Mouse (Mus musculus) NIH3T3 (cell line): ENCODE measurements around the gene Bcor.

Source experiments
- DNase-seq: peaks from one replicate; pipeline ENCODE4 v3.0.0-alpha.2; 2012; ENCODE audit warnings: low read depth

The Bcor gene

GRCm38 (mm10) chrX:12086674-12087510 lies 73.3 kb downstream of the Bcor start:
- DNase-seq, result peak; percentile 56

DNA sequence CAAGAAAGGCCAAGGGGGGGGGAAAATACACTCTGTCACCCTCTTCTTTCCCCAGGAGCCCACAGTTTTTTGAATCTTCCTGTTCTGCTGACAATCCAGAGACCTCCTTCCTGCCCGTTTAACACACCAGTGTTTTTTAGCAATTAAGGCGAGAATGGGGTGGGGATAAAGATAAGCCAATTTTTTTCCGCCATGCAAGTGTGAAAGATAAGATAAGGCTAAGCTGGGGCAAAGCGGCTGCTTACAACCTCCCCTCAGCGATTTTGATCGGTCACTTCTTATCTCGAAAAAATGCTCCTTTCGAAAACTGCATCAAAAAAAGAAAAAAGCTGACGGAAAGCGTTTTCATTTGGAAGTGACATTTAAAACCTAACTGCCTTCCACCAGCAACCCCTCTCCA lies 74.2 kb downstream of the Bcor start:
- no peak for DNase-seq

DNA sequence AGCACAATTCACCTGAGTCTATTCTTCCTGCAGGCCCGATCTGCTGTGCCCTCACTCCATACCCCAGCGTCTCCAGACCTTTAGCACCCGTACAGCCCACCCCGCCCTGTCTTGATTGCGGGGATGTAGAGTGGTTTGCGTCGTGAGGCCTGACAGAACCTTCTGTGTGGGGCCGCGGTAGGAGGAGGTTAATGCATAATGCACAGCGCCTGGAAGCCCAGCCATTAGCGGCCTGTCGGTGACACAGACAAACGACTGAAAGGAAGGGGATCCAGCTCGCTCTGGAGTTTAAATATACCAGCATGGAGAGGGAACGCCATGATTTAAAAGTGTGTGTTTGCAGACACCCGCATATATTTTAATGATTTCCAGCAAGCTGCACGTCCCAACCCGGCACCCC lies 74.9 kb downstream of the Bcor start:
- no peak for DNase-seq

DNA sequence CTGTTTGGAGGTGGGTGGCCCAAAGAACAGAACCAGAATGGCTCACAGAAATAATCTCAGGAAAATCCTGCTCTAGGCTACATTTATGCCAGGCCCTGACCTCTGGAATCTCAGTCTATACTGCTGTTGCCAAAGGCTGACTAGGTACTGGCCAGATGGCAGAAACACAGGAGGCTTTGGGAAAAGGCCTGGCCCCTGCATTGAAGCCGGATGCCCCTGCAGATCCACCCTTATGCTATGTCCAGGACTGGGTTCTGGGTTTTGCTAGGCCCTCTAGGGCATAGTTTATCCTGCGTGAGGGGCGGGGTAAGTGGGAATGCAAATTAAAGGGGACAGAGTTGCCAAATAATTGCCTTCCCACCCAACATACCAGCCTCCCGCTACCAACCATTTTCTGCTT lies 75.5 kb downstream of the Bcor start:
- no peak for DNase-seq

GRCm38 (mm10) chrX:12083631-12084030 lies 76.5 kb downstream of the Bcor start:
- no peak for DNase-seq

DNA sequence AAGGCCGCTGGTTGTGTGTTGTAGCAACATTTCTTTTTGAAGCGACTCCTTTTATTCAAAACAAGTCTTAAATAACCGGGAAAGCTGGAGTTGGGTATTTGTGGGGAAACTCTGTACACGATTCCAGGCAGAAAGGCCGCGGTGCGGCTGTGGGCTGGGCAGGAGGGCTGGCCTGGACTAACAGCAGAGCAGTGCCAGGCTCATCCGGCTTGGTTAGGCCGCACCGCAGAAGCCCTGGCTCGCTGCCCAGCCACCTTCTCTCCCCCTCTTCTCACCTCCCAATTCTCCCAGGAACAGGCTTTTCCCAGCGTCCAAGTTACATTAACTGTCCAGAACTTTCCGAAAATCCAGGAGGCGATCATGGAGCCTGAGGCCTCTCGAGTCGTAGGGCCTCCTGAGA lies 77.4 kb downstream of the Bcor start:
- no peak for DNase-seq

GRCm38 (mm10) chrX:12082184-12082583 lies 78.0 kb downstream of the Bcor start:
- DNase-seq, result no peak

DNA sequence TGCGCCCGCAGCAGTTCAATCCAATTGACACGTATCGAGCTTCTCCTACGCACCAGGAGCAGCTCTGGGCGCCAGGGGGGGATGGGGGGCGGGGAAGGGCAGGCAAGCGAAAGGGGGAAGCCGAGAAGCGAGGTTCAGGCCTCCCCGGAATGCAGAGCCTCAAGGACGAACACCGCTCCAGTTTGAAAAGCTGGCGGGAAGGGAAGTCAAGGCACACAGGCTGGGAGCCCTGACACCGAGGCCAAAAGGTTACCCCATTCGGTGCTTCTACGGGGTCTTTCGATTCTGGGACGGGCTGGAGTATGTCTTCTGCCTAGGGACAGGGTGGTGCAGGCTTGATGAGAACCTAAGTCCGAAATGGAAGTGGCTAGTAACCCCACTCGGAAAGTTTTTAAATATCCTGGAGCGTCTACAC lies 78.4 kb downstream of the Bcor start:
- no peak for DNase-seq

DNA sequence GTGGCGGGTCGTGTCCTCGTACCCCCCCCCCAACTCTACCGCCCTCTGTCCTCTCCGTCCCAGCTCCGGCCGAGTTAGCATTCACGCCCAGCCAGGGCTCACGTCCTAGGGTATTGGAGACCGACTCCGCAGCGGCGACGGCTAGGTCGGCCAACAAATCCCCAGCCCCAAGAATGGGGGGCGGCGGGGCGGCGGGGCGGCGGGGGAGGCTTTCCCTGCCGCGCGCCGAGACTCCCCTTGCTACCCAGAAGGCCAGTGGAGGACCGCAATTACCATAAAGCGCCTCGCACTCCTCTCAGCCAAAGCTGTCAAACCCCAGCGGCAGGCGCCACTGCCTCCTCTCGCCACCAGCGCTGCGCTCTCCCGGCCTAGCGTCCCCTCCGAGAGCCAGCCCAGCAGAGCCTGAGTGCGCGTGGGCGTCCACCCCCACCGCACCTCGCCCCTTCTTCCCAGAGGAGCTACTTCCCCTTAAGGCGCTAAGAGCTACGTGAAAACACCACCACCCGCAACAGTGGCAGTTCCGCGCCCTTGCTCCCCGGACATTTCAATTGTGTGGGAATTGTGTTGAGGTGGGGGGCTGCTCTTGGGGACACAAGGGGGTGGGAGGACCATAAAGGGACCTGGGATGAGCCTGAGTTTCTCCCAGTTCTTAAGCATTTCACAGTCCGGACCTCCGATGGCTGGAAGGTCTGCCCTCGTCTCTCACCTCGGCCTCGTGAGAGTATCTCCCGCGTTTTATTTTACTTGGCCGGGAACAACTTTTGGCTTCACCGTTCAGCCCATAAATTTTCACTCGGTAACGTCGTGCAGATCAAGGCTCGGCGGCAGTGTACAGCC lies 79.0 kb downstream of the Bcor start:
- DNase-seq, result no peak

GRCm38 (mm10) chrX:12080095-12080903 lies 79.9 kb downstream of the Bcor start:
- peak; percentile 50 for DNase-seq

DNA sequence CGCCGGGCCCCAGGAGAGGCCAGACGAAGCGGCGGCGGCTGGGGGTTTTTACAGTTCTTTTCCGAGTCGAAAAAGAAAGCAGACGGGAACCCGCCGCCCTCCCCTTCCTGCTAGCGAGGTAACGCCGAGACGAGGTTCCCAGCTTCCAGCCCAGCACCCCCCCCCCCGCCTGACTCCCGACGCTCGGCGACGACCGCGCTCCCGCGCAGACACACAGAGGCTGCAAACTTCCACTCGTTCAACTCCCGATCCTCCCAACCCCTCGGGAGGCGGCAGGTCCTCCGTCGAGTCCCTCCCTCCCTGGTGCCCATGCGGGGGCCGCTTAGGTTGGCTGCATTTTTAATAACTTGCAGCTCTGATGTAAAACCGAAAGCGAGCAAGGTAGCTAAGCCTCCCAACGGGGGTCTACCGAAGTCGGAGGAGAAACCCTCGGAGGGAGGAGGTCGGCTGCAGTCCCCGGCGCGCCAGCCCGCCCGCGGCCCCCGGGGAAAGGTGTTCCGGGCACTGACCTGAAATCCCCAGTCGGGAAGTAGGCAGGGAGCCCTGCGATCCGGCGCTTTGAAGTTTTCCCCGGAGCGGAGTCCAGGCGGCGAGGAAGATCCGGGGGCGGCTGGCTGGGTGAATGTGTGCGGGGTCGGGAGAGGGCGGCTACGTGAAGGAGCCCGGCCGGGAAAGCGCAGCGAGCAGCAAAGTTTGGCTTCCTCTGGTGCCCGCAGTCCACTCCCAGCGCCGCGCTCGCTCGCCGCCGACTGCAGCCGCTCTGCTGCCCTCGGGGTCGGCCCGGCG lies 80.7 kb downstream of the Bcor start:
- DNase-seq, result peak; percentile 64

DNA sequence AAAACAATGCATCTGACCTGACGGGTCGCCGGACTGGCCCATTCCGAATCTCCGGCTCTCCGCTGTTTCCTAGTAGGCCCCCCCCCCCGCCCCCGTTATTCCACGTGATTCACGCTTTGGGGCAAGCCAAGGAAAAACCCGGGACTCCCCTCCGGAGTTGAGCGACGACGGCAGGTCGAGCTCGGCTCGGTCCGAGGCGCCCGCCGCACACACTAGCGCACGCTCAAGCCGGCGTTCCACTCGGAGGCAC lies 81.2 kb downstream of the Bcor start:
- DNase-seq, result peak; percentile 64

- peak; percentile 55 for DNase-seq
Measured at GRCm38 (mm10) chrX:12078195-12079058, 81.7 kb downstream of the Bcor start.

- DNase-seq, result no peak
Measured at GRCm38 (mm10) chrX:12077601-12077980, 82.6 kb downstream of the Bcor start.

DNA sequence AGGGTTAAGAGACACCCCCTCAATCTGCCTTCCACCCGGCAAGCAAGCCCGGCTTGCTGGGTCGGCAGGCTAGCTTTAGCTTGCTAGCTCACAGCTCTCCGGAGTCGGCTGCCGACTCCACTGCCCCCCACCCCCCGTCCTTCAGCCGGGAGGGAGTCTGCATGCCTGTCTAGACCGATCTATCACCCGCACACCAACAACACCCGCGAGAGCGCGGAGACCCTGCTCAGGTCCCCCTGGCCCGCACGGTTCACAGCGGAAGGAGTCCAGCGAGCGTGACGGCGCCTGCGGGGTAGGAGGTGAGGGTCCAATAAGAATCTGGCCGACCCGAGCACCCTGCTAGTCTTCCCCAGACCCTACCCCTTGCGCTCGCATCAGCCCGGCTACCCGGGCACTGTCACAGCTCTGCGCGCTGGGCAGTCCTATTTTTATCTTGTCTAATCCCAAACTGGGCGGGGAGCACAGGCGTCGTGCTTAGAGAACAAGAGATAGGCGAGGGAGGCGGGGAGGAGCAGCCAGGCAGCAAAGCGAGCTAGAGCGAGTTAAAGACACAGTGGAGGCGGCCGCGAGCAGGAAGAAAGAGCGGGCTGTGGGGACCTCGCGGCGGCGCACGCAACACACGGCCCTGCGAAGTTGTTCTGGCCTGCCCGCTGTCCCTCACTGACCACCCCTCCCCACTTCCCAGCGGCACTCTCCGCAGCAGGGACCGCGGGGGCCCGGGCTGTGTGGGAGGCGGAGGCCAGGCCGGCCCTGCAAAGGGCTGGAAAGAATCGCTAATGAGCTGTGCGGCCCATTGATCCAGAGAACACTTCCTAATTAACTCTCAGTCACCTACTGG lies 83.2 kb downstream of the Bcor start:
- DNase-seq, result no peak

GRCm38 (mm10) chrX:12072721-12073120 lies 87.4 kb downstream of the Bcor start:
- DNase-seq, result peak; percentile 48

DNA sequence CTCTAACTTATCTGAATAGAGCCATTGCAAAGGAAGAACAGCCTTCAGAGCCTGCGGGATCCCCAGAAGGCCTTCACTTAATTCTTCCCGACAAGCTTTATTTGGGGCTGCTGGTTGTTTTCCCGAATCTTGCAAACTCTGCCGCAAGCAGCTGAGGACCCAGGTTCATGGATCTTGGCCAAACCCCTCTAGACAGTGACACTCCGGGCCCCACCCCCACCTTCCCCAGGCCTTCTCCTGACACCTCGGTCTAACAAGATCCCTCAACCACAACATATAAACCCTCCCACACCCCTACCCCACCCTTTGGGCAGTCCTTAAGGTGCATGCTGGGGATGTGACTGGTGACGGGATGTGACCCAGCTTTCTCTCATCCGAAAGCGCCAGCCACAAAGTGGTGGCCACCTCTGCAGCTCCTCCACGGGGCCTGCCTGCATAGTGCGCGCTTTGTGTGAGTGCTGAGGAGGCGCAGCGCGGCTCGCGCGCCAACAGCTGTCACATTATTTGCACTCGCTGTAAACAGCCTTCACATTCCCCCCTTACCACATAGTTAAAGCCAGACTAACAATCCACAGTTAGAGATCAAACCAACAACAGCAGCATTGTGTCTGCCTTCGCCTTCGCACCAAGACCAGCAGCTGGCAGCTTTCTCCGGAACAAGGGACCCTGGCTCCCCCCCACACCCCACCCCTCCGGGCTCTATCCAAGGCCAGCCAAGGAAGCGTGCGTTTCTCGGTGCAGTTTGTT lies 91.0 kb downstream of the Bcor start:
- DNase-seq, result no peak

DNA sequence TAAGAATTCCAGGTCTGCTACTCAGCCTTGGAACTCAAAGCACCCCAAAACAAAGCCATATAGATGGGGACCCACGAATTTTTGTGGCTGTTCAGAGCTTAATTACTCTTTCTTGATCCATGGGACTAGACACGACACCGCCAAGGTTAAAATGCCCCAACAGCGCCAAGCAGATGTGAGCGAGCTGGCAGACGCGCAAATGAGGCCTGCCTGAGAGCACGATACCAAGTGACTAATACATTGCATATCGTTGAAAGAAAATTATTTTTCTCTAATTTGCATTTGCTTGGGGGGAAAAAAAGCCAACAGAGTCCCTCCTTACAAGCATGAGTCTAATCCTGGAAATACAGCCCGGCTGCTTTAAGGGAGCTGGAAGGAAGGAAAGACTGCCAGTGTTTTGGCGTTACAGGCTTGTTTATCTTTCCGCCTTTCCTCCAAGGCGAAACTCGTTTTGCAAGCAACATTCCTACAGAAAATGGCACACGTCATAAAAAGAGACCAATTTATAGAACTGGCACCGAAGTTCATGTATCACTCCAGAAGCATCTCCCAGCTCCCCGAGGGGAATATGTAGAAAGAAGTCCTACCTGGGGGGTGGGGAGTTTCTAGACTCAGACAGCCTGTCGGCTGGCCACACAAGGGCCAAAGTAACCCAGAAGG lies 92.2 kb downstream of the Bcor start:
- DNase-seq, result peak; percentile 76

- DNase-seq, result no peak
Measured at GRCm38 (mm10) chrX:12067031-12067430, 93.1 kb downstream of the Bcor start.
